Mouse (Mus musculus) layer of hippocampus, postnatal 14 days (tissue): ENCODE measurements at regions not wholly inside any gene's neighbourhood (a gene's known extent, or its start where the extent isn't known, plus 50 kb on each side); places are given as distances from the start of the nearest gene placed in this dataset.

ENCODE experiments used
- DNase-seq, 2 experiments: peaks; one replicate each; pipeline ENCODE4 v3.0.0; 2021 to 2022; ENCODE audit warnings: low spot score in 2 of 2, mixed read lengths in 1 of 2

GRCm38 (mm10) chr9:98690839-98691516, 89.5 kb upstream of the Mrps22 start:
- DNase-seq, result peak; percentile 29 to 35

- no peak for DNase-seq
Observed at GRCm38 (mm10) chr9:98685548-98685947, 84.1 kb upstream of the Mrps22 start.

- no peak for DNase-seq
Observed at GRCm38 (mm10) chr9:98684336-98684735, 82.9 kb upstream of the Mrps22 start.

- no peak for DNase-seq
Observed at GRCm38 (mm10) chr9:98675612-98676011, 74.2 kb upstream of the Mrps22 start.

GRCm38 (mm10) chr9:98673461-98674114, 72.1 kb upstream of the Mrps22 start:
- DNase-seq, result no peak

GRCm38 (mm10) chr9:98672361-98672760, 70.9 kb upstream of the Mrps22 start:
- no peak for DNase-seq

- DNase-seq, result no peak
Observed at GRCm38 (mm10) chr9:98668423-98669330, 67.2 kb upstream of the Mrps22 start.

GRCm38 (mm10) chr9:98667072-98667471, 65.6 kb upstream of the Mrps22 start:
- DNase-seq, result no peak

GRCm38 (mm10) chr9:98663011-98663410, 61.6 kb upstream of the Mrps22 start:
- no peak for DNase-seq

GRCm38 (mm10) chr9:98651681-98652080, 50.2 kb upstream of the Mrps22 start:
- DNase-seq, result no peak
